Mouse (Mus musculus): ENCODE results near the gene Reg3g.
"Not testable (repeated sequence)": the region's sequence is repeated elsewhere in the genome, so short reads cannot be mapped to it uniquely, and the experiment has no call there.

Reg3g gene

GRCm38 (mm10) chr6:78468772-78469171 lies at the start of gene Reg3g:
Reg3g (minus strand) TSS chr6:78468872.
- DNase-seq: no peak

- DNase-seq: no peak
Observed at GRCm38 (mm10) chr6:78515777-78516446, 47.2 kb upstream of the Reg3g start.

GRCm38 (mm10) chr6:78512833-78513232 lies 44.2 kb upstream of the Reg3g start:
- no peak for DNase-seq

GRCm38 (mm10) chr6:78510173-78510900 lies 41.7 kb upstream of the Reg3g start:
- DNase-seq: no peak

GRCm38 (mm10) chr6:78505745-78506144 lies 37.1 kb upstream of the Reg3g start:
- DNase-seq: no peak

GRCm38 (mm10) chr6:78494633-78495032 lies 26.0 kb upstream of the Reg3g start:
- no peak for DNase-seq

GRCm38 (mm10) chr6:78469287-78469686 lies 615 bp upstream of the Reg3g start:
- DNase-seq: no peak

- DNase-seq: no peak
Observed at GRCm38 (mm10) chr6:78463266-78463665, 5.4 kb downstream of the Reg3g start.

GRCm38 (mm10) chr6:78462360-78462759 lies 6.3 kb downstream of the Reg3g start:
- DNase-seq: no peak

GRCm38 (mm10) chr6:78460191-78460825 lies 8.4 kb downstream of the Reg3g start:
- DNase-seq: no peak

GRCm38 (mm10) chr6:78452804-78453203 lies 15.9 kb downstream of the Reg3g start:
- DNase-seq: no peak

- DNase-seq: no peak
Observed at GRCm38 (mm10) chr6:78448409-78448808, 20.3 kb downstream of the Reg3g start.

GRCm38 (mm10) chr6:78447202-78447601 lies 21.5 kb downstream of the Reg3g start:
- DNase-seq: no peak

- DNase-seq: no peak
Observed at GRCm38 (mm10) chr6:78425497-78425896, 43.2 kb downstream of the Reg3g start.

- DNase-seq: not testable (repeated sequence)
Observed at GRCm38 (mm10) chr6:78422411-78422810, 46.3 kb downstream of the Reg3g start, which contains the start of gene Reg1. Reg1 (plus strand) TSS chr6:78422711.
